Mouse (Mus musculus): ENCODE data around the gene Ddias. TPM values are rescaled to one million over a fixed set of nuclear protein-coding genes. Genes with fewer than 3 reads are reported as not detected.
"Not testable (repeated sequence)": the region's sequence is repeated elsewhere in the genome, so short reads cannot be mapped to it uniquely, and the experiment has no call there.

Ddias gene
- 86.3 and 95.7 TPM in 2 replicates for total RNA-seq (2014; fragmentation: Nextera tagmentation)
- 32.1 and 40.8 TPM in 2 replicates for total RNA-seq (2017)
- 23.3 and 26.8 TPM in 2 replicates for polyA plus RNA-seq (2012)

DNA sequence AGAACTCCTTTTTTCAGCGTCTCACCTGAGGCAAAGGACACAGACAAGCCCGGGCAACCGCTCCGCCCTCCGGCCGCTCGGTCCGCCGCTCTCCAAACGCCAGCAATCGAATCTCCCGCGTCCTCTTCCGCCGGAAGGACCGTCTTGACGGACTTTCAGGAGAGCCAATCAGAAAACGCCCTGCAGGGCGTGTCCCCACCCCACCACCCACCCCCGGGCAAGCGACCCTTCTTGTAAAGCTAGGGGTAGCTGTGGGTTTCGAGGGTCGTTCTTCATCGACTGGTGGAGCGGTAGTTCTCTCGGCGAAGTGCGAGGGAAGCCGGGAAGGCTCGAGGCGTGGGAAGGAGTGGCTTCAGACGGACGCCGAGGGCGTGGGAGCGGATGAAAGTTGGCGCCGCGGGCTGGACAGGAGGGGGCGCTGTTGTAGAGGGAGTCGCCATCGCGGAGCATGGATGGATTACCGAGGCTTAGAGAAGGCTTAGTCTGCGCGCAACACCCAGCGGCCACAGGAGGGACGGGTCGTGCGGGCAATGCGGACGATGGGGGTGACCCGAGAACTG is at the start of gene Ddias, which contains the start of gene Prcp:
TSS of gene Ddias (minus strand) at position 132 of the 560 bp plus-strand sequence.
TSS of gene Prcp (plus strand) at position 355 of the 560 bp plus-strand sequence.
- Histone ChIP-seq H3K27me3 (ENCODE audit: insufficient read depth, low read length) (no peaks in the 10 kb centered on the region), H3K36me3 (replicated peaks) (peaks cover 25% of the 10 kb centered on the region), H3K4me1 (ENCODE audit: insufficient read depth, low read depth, low read length) (peaks cover 38% of the 10 kb centered on the region), H3K9me3 (replicated peaks) (peaks cover 3% of the 10 kb centered on the region; the same call in 1 of the 2 replicates), H3K4me3 (ENCODE audit: low read depth, low read length) (peak within 1 kb of the TSS; percentile 83)
- DNase-seq (ENCODE audit: low spot score), result peak; percentile 99
- TF ChIP-seq GATA1 (IDR thresholded peaks at IDR 0.05; ENCODE audit: borderline replicate concordance, low read length) (no peak), GATA2 (IDR thresholded peaks at IDR 0.05; ENCODE audit: borderline replicate concordance, low read depth, low read length) (no peak), CTCF (IDR thresholded peaks at IDR 0.05; ENCODE audit: low read depth, low read length) (peak; percentile 55)
- ATAC-seq (ENCODE audit: extremely low read depth, insufficient number of reproducible peaks, low FRiP score, poor library complexity, severe bottlenecking), result peak; percentile 52

DNA sequence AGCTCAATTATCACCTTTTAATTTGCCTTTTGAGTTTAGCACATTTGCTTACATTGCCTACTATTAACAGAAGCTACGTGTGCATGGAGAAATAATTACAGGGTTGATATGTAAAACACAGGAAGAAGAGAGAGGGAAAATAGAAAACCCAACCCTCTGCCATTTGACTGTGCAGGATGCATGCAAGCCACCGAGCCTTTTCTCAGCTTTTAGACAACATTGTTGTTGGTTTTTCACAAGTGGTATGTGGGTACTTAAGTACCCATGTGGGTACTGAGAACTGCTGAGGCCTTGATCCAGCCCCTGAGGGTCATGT is 46.8 kb upstream of the Ddias start:
- Histone ChIP-seq H3K4me3 (ENCODE audit: low read depth, low read length) (no peak overlapping the region), H3K9me3 (replicated peaks) (no peaks in the 10 kb centered on the region), H3K4me1 (ENCODE audit: insufficient read depth, low read depth, low read length) (no peaks in the 10 kb centered on the region), H3K36me3 (replicated peaks) (peaks cover 19% of the 10 kb centered on the region), H3K27me3 (ENCODE audit: insufficient read depth, low read length) (no peaks in the 10 kb centered on the region)
- TF ChIP-seq GATA2 (IDR thresholded peaks at IDR 0.05; ENCODE audit: borderline replicate concordance, low read depth, low read length) (no peak), TAL1 (conservative IDR thresholded peaks at IDR 0.05; ENCODE audit: low read depth, low read length) (no peak), POLR2AphosphoS5 (IDR thresholded peaks at IDR 0.05; ENCODE audit: insufficient replicate concordance, low read depth, low read length) (no peak), CTCF (IDR thresholded peaks at IDR 0.05; ENCODE audit: low read depth, low read length) (no peak), GATA1 (IDR thresholded peaks at IDR 0.05; ENCODE audit: borderline replicate concordance, low read length) (no peak)
- ATAC-seq (ENCODE audit: extremely low read depth, insufficient number of reproducible peaks, low FRiP score, poor library complexity, severe bottlenecking) (no peak), DNase-seq (ENCODE audit: low spot score) (no peak)

DNA sequence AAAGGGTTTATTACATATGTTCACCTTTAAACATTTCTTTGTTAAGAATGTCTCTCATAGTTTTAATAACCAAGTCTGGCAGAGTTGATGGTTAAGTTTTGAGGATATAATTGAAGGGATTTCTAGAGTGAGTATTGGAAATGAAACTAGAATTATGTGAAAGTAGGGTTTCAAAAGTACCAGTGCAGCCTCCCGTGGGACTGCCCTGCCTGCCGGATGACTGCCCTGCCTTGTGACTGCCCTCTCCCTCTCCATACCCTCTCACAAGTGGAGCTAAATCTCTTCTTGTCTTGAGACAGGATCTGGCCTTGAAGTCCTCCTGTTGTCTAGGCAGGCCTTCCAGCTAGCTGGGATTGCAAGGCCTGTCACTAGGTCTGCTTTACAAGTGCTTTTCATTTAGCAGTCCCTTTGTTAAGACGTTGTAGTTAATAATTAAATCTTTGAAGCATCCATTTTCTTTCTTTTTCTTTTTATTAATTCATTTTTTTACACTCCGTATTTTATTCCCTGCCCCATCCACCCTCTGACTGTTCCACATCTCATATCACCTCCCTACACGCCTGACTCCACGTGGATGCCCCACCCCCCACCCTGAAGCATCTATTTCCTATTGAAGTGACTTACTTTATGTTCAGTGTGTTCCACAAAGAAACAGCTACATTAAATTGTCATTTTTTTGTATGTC is 46.3 kb upstream of the Ddias start:
- no peaks in the 10 kb centered on the region for H3K9me3 ChIP-seq (replicated peaks)
- peaks cover 19% of the 10 kb centered on the region for H3K36me3 ChIP-seq (replicated peaks)
- ATAC-seq (ENCODE audit: extremely low read depth, insufficient number of reproducible peaks, low FRiP score, poor library complexity, severe bottlenecking) (no peak), DNase-seq (ENCODE audit: low spot score) (no peak)
- H3K27me3 ChIP-seq (ENCODE audit: insufficient read depth, low read length), result no peaks in the 10 kb centered on the region
- no peaks in the 10 kb centered on the region for H3K4me1 ChIP-seq (ENCODE audit: insufficient read depth, low read depth, low read length)
- TF ChIP-seq CTCF (IDR thresholded peaks at IDR 0.05; ENCODE audit: low read depth, low read length) (no peak), GATA1 (IDR thresholded peaks at IDR 0.05; ENCODE audit: borderline replicate concordance, low read length) (no peak), TAL1 (conservative IDR thresholded peaks at IDR 0.05; ENCODE audit: low read depth, low read length) (no peak), POLR2AphosphoS5 (IDR thresholded peaks at IDR 0.05; ENCODE audit: insufficient replicate concordance, low read depth, low read length) (no peak), GATA2 (IDR thresholded peaks at IDR 0.05; ENCODE audit: borderline replicate concordance, low read depth, low read length) (no peak)
- H3K4me3 ChIP-seq (ENCODE audit: low read depth, low read length), result no peak overlapping the region

DNA sequence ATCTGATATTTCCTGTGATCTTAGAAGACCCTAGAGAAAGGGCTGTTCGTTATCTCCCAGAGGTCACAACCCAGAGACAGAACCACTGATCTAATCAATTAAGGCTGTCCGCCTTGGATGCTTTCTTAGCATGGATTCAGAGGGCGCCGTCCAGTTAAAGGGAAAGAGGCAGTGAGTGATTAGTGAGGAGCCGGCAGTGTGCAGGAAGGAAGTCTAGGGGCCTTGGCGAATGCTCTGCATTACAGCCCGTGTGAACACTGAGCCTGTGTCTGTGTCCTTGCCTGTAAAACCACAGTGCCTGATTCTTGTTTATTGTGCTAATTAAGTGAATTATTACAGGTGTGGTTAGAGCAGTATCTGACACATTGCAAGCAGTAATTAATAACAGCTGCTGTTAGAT is 30.2 kb upstream of the Ddias start:
- not testable (repeated sequence) for ATAC-seq (ENCODE audit: extremely low read depth, insufficient number of reproducible peaks, low FRiP score, poor library complexity, severe bottlenecking); H3K4me1 ChIP-seq (ENCODE audit: insufficient read depth, low read depth, low read length); DNase-seq (ENCODE audit: low spot score); H3K4me3 ChIP-seq (ENCODE audit: low read depth, low read length); H3K27me3 ChIP-seq (ENCODE audit: insufficient read depth, low read length); H3K9me3 ChIP-seq (replicated peaks)
- peaks cover 11% of the 10 kb centered on the region for H3K36me3 ChIP-seq (replicated peaks)

DNA sequence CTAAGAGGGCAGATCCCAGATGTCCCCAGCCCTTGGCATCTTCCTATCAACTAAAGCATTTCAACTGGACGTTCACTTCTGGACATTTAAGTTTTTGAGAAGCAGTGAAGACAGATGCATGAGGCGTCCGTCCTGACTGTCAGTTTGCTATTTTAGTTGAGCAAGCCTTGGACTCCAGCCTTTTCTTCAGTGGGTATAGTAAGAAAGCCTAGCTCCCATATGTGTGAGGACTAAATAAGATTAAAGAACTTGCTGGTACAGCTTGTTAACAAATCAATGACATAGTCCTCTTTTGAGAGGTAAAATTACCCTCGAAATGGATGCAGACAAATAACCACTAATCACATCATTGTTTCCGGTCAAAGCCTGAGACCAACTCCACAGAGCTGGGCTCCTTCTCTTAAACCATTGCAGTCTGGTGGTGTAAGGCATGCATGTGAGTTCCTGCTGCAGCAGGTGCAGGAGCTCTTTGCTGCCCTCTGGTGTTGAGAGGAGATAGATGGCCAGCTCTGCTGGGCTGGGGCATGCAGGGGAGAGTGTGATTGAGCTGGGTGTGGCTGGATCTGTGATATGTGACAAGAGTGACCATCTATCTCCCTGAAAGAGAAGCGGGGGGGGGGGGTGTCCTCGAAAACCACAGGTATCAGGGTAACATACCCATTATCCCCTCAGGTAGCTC is 29.5 kb upstream of the Ddias start:
- H3K27me3 ChIP-seq (ENCODE audit: insufficient read depth, low read length), result no peaks in the 10 kb centered on the region
- ATAC-seq (ENCODE audit: extremely low read depth, insufficient number of reproducible peaks, low FRiP score, poor library complexity, severe bottlenecking) (peak; percentile 86), DNase-seq (ENCODE audit: low spot score) (peak; percentile 6)
- H3K4me3 ChIP-seq (ENCODE audit: low read depth, low read length), result no peak overlapping the region
- TF ChIP-seq POLR2AphosphoS5 (IDR thresholded peaks at IDR 0.05; ENCODE audit: insufficient replicate concordance, low read depth, low read length) (no peak), CTCF (IDR thresholded peaks at IDR 0.05; ENCODE audit: low read depth, low read length) (peak; percentile 88)
- peaks cover 11% of the 10 kb centered on the region for H3K36me3 ChIP-seq (replicated peaks)
- H3K9me3 ChIP-seq (replicated peaks), result no peaks in the 10 kb centered on the region
- H3K4me1 ChIP-seq (ENCODE audit: insufficient read depth, low read depth, low read length), result peaks cover 3% of the 10 kb centered on the region; the same call in 1 of the 2 replicates

DNA sequence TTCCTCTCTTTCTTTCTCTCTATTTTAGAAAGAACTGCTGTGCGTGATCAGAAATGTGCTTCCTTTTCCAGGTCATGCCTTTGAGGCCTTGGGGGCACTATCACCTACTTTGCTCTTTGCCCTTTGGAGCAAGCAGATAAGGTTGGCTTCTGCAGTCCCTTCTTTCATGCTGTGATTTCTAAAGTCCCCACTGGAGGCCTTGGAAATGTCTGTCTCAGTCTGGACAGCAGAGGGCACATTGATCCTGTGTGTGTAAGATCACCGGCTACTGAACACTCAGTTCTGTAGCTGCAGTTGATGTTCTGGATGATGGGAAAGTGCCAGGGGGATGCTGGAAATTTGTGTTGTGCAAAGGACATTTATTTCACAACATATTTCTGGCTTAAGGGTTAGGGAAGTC is 23.0 kb upstream of the Ddias start:
- no peaks in the 10 kb centered on the region for H3K27me3 ChIP-seq (ENCODE audit: insufficient read depth, low read length)
- H3K36me3 ChIP-seq (replicated peaks), result peaks cover 2% of the 10 kb centered on the region
- no peaks in the 10 kb centered on the region for H3K9me3 ChIP-seq (replicated peaks)
- H3K4me1 ChIP-seq (ENCODE audit: insufficient read depth, low read depth, low read length), result no peaks in the 10 kb centered on the region
- DNase-seq (ENCODE audit: low spot score) (no peak), ATAC-seq (ENCODE audit: extremely low read depth, insufficient number of reproducible peaks, low FRiP score, poor library complexity, severe bottlenecking) (no peak)
- no peak overlapping the region for H3K4me3 ChIP-seq (ENCODE audit: low read depth, low read length)
- TF ChIP-seq GATA2 (IDR thresholded peaks at IDR 0.05; ENCODE audit: borderline replicate concordance, low read depth, low read length) (no peak), CTCF (IDR thresholded peaks at IDR 0.05; ENCODE audit: low read depth, low read length) (no peak), POLR2AphosphoS5 (IDR thresholded peaks at IDR 0.05; ENCODE audit: insufficient replicate concordance, low read depth, low read length) (no peak), GATA1 (IDR thresholded peaks at IDR 0.05; ENCODE audit: borderline replicate concordance, low read length) (no peak), TAL1 (conservative IDR thresholded peaks at IDR 0.05; ENCODE audit: low read depth, low read length) (no peak)

Data from G1E (cell line).